Mouse (Mus musculus) frontal cortex, postnatal 25 days (tissue): Measurements from ENCODE around the gene Tbc1d32.

Source experiments
- DNase-seq, 2 experiments: peaks; one replicate each; pipeline ENCODE4 v3.0.0; 2022; ENCODE audit warnings: low spot score in 2 of 2

Tbc1d32 gene

GRCm38 (mm10) chr10:56114951-56115635 lies 113.4 kb downstream of the Tbc1d32 start:
- DNase-seq, result peak; percentile 52 to 58

GRCm38 (mm10) chr10:56106996-56107334 lies 121.5 kb downstream of the Tbc1d32 start:
- no peak for DNase-seq

GRCm38 (mm10) chr10:56106333-56106995 lies 122.0 kb downstream of the Tbc1d32 start, which contains the start of gene Msl3l2:
TSS of gene Msl3l2 (plus strand) at chr10:56106917.
- peak; percentile 77 to 88 for DNase-seq

GRCm38 (mm10) chr10:56099641-56100310 lies 128.7 kb downstream of the Tbc1d32 start:
- no peak for DNase-seq

GRCm38 (mm10) chr10:56099126-56099525 lies 129.4 kb downstream of the Tbc1d32 start:
- no peak for DNase-seq

GRCm38 (mm10) chr10:56096757-56097156 lies 131.7 kb downstream of the Tbc1d32 start:
- no peak for DNase-seq

GRCm38 (mm10) chr10:56094586-56094985 lies 133.9 kb downstream of the Tbc1d32 start:
- no peak for DNase-seq

GRCm38 (mm10) chr10:56089714-56090113 lies 138.8 kb downstream of the Tbc1d32 start:
- DNase-seq, result no peak

- DNase-seq, result no peak
Measured at GRCm38 (mm10) chr10:56062746-56063145, 165.7 kb downstream of the Tbc1d32 start.

GRCm38 (mm10) chr10:56061238-56061830 lies 167.2 kb downstream of the Tbc1d32 start:
- no peak for DNase-seq

GRCm38 (mm10) chr10:56058979-56059422 lies 169.5 kb downstream of the Tbc1d32 start:
- no peak for DNase-seq

GRCm38 (mm10) chr10:56025400-56025799 lies 203.1 kb downstream of the Tbc1d32 start:
- no peak for DNase-seq

GRCm38 (mm10) chr10:56024579-56024978 lies 203.9 kb downstream of the Tbc1d32 start:
- DNase-seq, result no peak

- peak in 1 of 2 experiments; percentile 35 for DNase-seq
Measured at GRCm38 (mm10) chr10:55979898-55980521, 248.5 kb downstream of the Tbc1d32 start.

GRCm38 (mm10) chr10:55978001-55978400 lies 250.5 kb downstream of the Tbc1d32 start:
- DNase-seq, result no peak
